Mouse (Mus musculus) spleen, postnatal 14 days (tissue): ENCODE data around the gene Dis3l2.

ENCODE experiments used
- DNase-seq, 2 experiments: peaks; one replicate each; pipeline ENCODE4 v3.0.0; 2021 to 2022; ENCODE audit warnings: low spot score in 2 of 2

The Dis3l2 gene

GRCm38 (mm10) chr1:86703300-86703964, at the start of gene Dis3l2:
TSS of gene Dis3l2 (plus strand) at chr1:86703808.
- DNase-seq: peak; percentile 54 to 65

DNA sequence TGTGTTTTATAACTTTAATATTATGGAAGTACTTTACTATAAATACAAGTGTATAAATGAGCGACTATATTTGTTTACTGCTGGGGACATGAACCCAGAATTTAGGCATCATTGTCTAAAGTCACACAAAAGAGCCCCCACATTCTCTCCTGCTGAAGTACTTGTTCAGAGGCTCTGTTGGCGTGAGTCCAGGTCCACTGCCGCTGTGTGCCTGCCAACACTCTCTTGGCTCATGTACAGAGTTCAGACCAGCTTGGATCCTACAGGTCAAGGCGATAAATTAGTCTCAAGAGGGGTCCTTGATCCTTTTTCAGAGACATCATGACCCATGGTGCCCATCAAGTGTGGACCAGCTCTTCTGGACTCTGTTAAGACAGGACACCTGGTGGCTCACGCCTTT, 46.5 kb upstream of the Dis3l2 start:
- no peak for DNase-seq

DNA sequence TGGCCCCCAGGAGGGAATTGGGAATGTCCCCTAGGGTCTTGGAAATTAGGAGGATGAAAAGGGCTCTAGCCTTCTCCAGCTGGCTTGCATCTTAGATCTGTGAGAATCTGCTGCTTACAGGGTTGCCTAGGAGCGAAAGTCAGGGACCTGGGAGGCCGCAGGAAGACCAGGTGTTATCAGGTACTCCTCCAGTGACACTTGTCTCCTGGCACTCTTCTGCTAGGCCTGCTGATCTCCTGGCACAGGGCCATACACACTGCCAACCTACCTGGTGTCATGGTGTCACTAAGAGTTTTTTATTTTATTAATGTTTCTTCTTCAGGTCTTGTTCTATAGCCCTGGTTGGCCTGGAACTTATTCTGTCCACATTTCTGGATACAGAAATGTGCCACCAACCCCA, 38.5 kb upstream of the Dis3l2 start:
- DNase-seq: no peak

GRCm38 (mm10) chr1:86669552-86670273, 33.9 kb upstream of the Dis3l2 start:
- DNase-seq: no peak

DNA sequence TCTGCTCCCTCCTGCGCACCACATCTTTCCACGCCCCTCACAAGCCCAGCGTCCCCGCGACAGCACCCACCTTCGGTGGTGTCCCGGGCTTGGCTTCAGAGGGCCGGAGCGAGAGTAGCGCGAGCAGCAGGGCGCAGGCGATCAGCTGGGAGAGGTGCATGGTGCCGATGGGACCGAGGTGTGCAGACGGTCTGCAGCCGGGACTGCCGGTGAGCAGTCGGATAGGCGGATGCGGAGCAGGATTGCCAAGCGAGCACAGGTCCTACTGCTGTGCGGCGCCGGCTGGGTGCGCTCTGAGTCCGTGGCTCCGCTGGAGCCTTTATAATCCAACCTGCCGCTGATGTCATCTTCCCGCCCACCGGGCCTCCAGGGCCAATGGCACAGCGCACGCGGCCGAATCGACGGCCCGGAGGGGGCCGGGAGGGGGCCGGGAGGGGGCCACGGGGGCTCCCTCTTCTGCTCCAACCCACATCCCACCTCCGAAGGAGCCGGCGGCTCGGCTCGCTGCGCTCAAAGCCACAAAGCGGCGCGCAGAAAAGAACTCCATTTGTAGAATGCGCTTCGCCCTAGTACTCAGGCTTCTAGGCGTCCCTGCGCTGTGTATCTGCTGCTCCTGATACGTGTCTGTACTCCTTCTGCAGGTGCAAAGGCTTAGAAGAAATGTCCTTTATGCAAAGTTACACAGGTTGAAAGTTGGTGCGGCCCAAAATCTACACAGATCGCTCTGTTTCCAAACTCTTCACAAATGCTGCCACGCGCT, 33.1 kb upstream of the Dis3l2 start, which contains the start of gene Nppc:
Gene Nppc (minus strand): TSS at position 293 of the 760 bp plus-strand sequence.
- no peak for DNase-seq

DNA sequence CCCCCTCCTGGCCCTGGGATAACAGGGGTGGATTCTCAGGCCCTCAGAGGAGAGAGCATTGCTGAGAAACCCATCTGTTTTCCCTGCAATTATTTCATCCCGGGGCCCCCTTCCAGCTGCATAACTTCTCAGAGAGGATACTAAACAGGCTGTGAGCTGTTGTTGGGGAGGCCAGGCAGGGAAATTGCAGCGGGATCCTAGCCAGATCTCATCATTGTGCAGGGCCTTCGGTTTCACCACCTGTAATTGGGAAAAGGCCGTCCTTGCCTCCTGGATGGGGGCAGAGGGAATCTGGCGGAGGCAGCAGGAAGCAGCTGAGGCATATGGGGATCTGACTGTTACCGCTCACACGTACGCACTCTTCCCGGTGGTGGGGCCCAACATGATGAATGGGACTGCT, 29.2 kb upstream of the Dis3l2 start:
- peak in 1 of 2 experiments; percentile 5 for DNase-seq

- DNase-seq: no peak
Observed at GRCm38 (mm10) chr1:86675126-86675525, 28.5 kb upstream of the Dis3l2 start.

- DNase-seq: no peak
Observed at GRCm38 (mm10) chr1:86677624-86678023, 26.0 kb upstream of the Dis3l2 start.

DNA sequence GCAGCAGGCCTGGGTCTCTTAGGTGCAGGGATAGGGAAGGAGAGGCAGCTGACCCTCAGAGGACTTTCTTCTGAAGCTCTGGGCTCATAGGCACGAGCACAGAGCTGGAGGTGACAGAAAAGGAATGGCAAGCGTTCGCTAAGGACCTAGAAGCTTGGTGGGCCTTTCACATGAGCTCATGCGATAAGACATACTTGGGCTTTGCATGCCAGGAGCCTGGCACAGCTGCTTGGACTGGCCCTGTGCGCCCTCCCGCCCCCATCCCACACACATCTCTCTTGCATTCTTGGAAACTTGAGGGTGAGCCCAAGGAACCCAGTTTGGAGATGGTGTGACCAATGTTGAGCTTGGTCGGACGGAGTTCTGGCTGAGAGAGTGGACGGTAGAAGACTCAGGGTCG, 24.9 kb upstream of the Dis3l2 start:
- no peak for DNase-seq

DNA sequence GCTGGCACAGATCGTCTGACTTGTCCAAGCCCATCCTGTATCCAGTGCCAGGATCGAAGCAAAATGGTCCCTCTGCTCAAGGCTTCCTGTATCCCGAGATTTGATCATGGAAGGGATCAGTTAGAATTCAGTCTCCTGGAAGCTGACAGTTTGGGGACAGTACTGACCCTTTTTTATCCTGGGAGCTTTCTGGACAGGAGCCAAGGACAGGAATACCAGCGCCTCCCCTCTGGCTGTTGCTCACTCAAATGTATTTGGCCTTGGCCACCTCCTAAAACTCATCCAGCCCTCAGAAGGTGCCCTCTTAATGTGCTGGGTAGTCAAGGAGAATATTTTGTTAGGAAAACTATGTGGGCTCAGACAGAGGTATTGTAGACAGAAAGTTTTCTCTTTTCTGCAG, 16.4 kb upstream of the Dis3l2 start:
- no peak for DNase-seq

- DNase-seq: no peak
Observed at GRCm38 (mm10) chr1:86691027-86691426, 12.6 kb upstream of the Dis3l2 start.

GRCm38 (mm10) chr1:86696948-86697347, 6.7 kb upstream of the Dis3l2 start:
- DNase-seq: no peak

GRCm38 (mm10) chr1:86698721-86699120, 4.9 kb upstream of the Dis3l2 start:
- no peak for DNase-seq

- no peak for DNase-seq
Observed at GRCm38 (mm10) chr1:86699346-86700136, 4.1 kb upstream of the Dis3l2 start.

- DNase-seq: no peak
Observed at GRCm38 (mm10) chr1:86700367-86700766, 3.2 kb upstream of the Dis3l2 start.

GRCm38 (mm10) chr1:86703965-86704326, 338 bp downstream of the Dis3l2 start:
- no peak for DNase-seq

GRCm38 (mm10) chr1:86705461-86705860, 1.9 kb downstream of the Dis3l2 start:
- DNase-seq: no peak

GRCm38 (mm10) chr1:86709546-86709945, 5.9 kb downstream of the Dis3l2 start:
- no peak for DNase-seq

- no peak for DNase-seq
Observed at GRCm38 (mm10) chr1:86712045-86712444, 8.4 kb downstream of the Dis3l2 start.

GRCm38 (mm10) chr1:86713054-86713453, 9.4 kb downstream of the Dis3l2 start:
- no peak for DNase-seq

- DNase-seq: no peak
Observed at GRCm38 (mm10) chr1:86718190-86718589, 14.6 kb downstream of the Dis3l2 start.

DNA sequence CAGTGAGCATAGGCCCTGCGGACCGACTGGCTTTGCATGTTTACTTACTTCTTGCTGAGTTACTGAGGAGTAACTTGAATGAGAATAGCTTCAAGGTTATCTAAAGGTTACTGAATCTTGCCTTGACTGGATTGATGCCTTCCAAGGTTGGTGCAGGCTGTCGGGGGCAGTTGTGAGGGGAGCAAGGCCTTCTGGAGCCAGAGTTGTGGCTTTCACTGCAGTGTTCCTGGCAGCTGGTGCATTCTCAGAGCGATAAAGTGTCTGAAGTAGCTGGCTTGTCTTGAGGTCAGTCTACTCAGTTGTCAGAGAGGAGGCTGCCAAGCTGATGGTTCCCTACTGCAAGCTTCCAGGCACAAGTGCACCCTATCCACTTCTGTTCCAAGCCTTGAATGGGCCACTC, 15.8 kb downstream of the Dis3l2 start:
- no peak for DNase-seq
